Comparison of ENCODE assay signal across 13 mouse cellular contexts in genomic region chr12:3570711-3571400, GRCm38 (mm10). TPM values are rescaled to one million over a fixed set of nuclear protein-coding genes. Genes with fewer than 3 reads are reported as not detected.
DNase-seq lines count a peak whose midpoint lies in the region; ATAC-seq and TF ChIP-seq lines count a peak whose summit lies in the region.
"Had no signal": no experiment of that assay in that cellular context is flagged by ENCODE, and none has a peak within 500 bp of the region (broad histone marks: within the 10 kb centered on the region; RNA-seq: fewer than 3 reads in every experiment).

No protein-coding gene starts in this region.

- no peak for TF ChIP-seq EP300 in liver, embryonic 14.5 days (IDR thresholded peaks at IDR 0.05; ENCODE audit: low read depth)

- no peak for ATAC-seq in liver, embryonic 14.5 days (ENCODE audit: insufficient read depth)

- H3K36me3 ChIP-seq in liver, embryonic 14.5 days (replicated peaks; ENCODE audit: control insufficient read depth, insufficient read depth, low read depth), result no peaks in the 10 kb centered on the region
- H3K36me3 ChIP-seq: midbrain, embryonic 13.5 days; neural tube, embryonic 15.5 days had no signal

- H3K9ac ChIP-seq in liver, embryonic 14.5 days (replicated peaks), result no peak overlapping the region
- H3K9ac ChIP-seq: midbrain, embryonic 13.5 days had no signal

- no peak overlapping the region for H3K4me3 ChIP-seq in liver, embryonic 14.5 days (ENCODE audit: insufficient read depth in 1 of 2, low read depth in 2 of 2, low read length in 2 of 2)

- H3K4me1 ChIP-seq in liver, embryonic 14.5 days (replicated peaks; ENCODE audit: control insufficient read depth in 2 of 2, insufficient read depth in 2 of 2, low read length in 1 of 2), result peaks cover 6 to 10% of the 10 kb centered on the region in 2 experiments

- TF ChIP-seq CTCF in liver, embryonic 14.5 days (IDR thresholded peaks at IDR 0.05; ENCODE audit: low read depth), result no peak

- H3K9me3 ChIP-seq in liver, embryonic 14.5 days (ENCODE audit: control insufficient read depth, low read length), result no peaks in the 10 kb centered on the region
- H3K9me3 ChIP-seq: midbrain, embryonic 13.5 days; neural tube, embryonic 15.5 days had no signal

- 0 out of 2 replicates have a peak overlapping the region, but pooled peaks have one; percentile 98 for H3K4me2 ChIP-seq in liver, embryonic 14.5 days (ENCODE audit: low read depth)

- no peaks in the 10 kb centered on the region for H3K27me3 ChIP-seq in liver, embryonic 14.5 days (ENCODE audit: control insufficient read depth, insufficient read depth, low read length)
- H3K27me3 ChIP-seq: midbrain, embryonic 13.5 days; neural tube, embryonic 15.5 days had no signal

- peak; percentile 18 for DNase-seq in cerebellum, adult 8-10 months
- DNase-seq in cerebellum, adult 11-12 months, result no peak
- DNase-seq in liver, embryonic 14.5 days (ENCODE audit: low read depth in 3 of 3, low spot score in 3 of 3), result no peak
- no peak for DNase-seq in liver
- peak; percentile 31 to 47 for DNase-seq in layer of hippocampus, postnatal 10 days (ENCODE audit: low spot score in 2 of 2)
- DNase-seq in right cerebral cortex, postnatal 36 days (ENCODE audit: low spot score in 2 of 2), result peak; percentile 29 to 58
- no peak for DNase-seq in thymus, postnatal 10 days (ENCODE audit: low spot score in 2 of 2)
- DNase-seq in embryo, embryonic 9.5 days (ENCODE audit: extremely low spot score), result no peak
- DNase-seq: gastrocnemius, postnatal 36 days; heart, postnatal 10 days; kidney, adult 2 months had no signal

- no peak overlapping the region for H3K27ac ChIP-seq in liver, embryonic 14.5 days
- H3K27ac ChIP-seq: midbrain, embryonic 13.5 days; neural tube, embryonic 15.5 days had no signal

- 75% methylated on average over 4 of the region's 4 CpGs for WGBS in liver, embryonic 14.5 days (ENCODE audit: insufficient replicate concordance)

RNA-seq across cellular contexts. Expression of gene Dtnb, which starts 1.3 kb away (rescaled TPM):
- polyA plus RNA-seq in liver, embryonic 14.5 days (2012; rRNA removed), result 13.5 and 16.4 TPM in 2 replicates
- 17.0 and 23.5 TPM in 2 replicates for polyA plus RNA-seq in liver, embryonic 14.5 days (2014; fragmentation: Nextera tagmentation; extraction: Ambion mirVana)
- 100 to 1,000 TPM in 1 of 2 experiments, 10 to 100 TPM in 1; 93.5 to 122 TPM for total RNA-seq in layer of hippocampus, postnatal 10 days (2021)

Comparison
In these comparisons a context has a peak if more than half of its experiments do, and no peak if none do; other contexts are left out.
1. DNase-seq: peak in cerebellum, adult 8-10 months (single experiment), layer of hippocampus, postnatal 10 days (2 of 2) and right cerebral cortex, postnatal 36 days (2 of 2); none in cerebellum, adult 11-12 months (single experiment), liver, embryonic 14.5 days (0 of 3), liver (single experiment), thymus, postnatal 10 days (0 of 2) and embryo, embryonic 9.5 days (single experiment).